Mouse (Mus musculus): ENCODE measurements at regions not wholly inside any gene's neighbourhood (a gene's known extent, or its start where the extent isn't known, plus 50 kb on each side); places are given as distances from the start of the nearest gene placed in this dataset.

DNA sequence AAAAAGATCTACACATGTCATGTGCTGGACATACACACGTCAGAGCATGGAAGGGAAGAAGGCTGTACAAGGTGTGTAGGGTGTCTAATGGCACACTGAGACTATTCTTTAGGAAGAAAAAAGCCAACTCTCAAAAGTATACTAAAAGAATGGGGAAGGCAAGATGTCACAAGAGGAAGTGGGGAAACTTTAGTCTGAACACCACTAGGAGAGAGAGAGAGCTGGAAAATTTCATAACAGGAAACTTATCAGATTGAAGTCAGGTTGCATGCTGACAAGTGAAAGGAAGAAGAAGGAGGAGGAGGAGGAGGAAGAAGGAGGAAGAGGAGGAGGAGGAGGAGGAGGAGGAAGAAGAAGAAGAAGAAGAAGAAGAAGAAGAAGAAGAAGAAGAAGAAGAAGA is 52.3 kb upstream of the Ldah start:
- in situ Hi-C loops (cut with MboI; ENCODE audit: unreplicated experiment in 2 of 2) = no loop called here

Data from v-Abl transformed pro-B cells (cell line).